In genomic region chr6:65021883-65022282, GRCm38 (mm10) we compare ENCODE assay signal across 12 mouse cellular contexts.
"Had no signal": no experiment of that assay in that cellular context is flagged by ENCODE, and none has a peak within 500 bp of the region (broad histone marks: within the 10 kb centered on the region; RNA-seq: fewer than 3 reads in every experiment).

No protein-coding gene starts in this region.

- H3K36me3 ChIP-seq: limb, embryonic 10.5 days; liver, embryonic 15.5 days; midbrain, embryonic 15.5 days; neural tube, embryonic 12.5 days had no signal

- DNase-seq: kidney, adult 8-10 months; kidney, postnatal 25 days; lung, adult 2 months; retina, postnatal 1 day; right cerebral cortex, postnatal 14 days; thymus, postnatal 4 days had no signal

- H3K27ac ChIP-seq: left cerebral cortex, adult 2 months; limb, embryonic 10.5 days; liver, embryonic 15.5 days; midbrain, embryonic 15.5 days; neural tube, embryonic 12.5 days had no signal

- H3K9ac ChIP-seq: liver, embryonic 15.5 days; midbrain, embryonic 15.5 days; neural tube, embryonic 12.5 days had no signal

- H3K4me2 ChIP-seq: liver, embryonic 11.5 days; liver, embryonic 15.5 days; midbrain, embryonic 15.5 days; neural tube, embryonic 12.5 days had no signal

- H3K9me3 ChIP-seq: limb, embryonic 10.5 days; liver, embryonic 15.5 days; midbrain, embryonic 15.5 days; neural tube, embryonic 12.5 days had no signal

- H3K27me3 ChIP-seq: liver, embryonic 15.5 days; midbrain, embryonic 15.5 days; neural tube, embryonic 12.5 days had no signal

- H3K4me1 ChIP-seq: limb, embryonic 10.5 days; liver, embryonic 15.5 days; midbrain, embryonic 15.5 days; neural tube, embryonic 12.5 days had no signal

- ATAC-seq: midbrain, embryonic 15.5 days had no signal

- H3K4me3 ChIP-seq: left cerebral cortex, adult 2 months; limb, embryonic 10.5 days; liver, embryonic 15.5 days; midbrain, embryonic 15.5 days; neural tube, embryonic 12.5 days had no signal
